ENCODE assay signal across 8 mouse cellular contexts in the genomic region with DNA sequence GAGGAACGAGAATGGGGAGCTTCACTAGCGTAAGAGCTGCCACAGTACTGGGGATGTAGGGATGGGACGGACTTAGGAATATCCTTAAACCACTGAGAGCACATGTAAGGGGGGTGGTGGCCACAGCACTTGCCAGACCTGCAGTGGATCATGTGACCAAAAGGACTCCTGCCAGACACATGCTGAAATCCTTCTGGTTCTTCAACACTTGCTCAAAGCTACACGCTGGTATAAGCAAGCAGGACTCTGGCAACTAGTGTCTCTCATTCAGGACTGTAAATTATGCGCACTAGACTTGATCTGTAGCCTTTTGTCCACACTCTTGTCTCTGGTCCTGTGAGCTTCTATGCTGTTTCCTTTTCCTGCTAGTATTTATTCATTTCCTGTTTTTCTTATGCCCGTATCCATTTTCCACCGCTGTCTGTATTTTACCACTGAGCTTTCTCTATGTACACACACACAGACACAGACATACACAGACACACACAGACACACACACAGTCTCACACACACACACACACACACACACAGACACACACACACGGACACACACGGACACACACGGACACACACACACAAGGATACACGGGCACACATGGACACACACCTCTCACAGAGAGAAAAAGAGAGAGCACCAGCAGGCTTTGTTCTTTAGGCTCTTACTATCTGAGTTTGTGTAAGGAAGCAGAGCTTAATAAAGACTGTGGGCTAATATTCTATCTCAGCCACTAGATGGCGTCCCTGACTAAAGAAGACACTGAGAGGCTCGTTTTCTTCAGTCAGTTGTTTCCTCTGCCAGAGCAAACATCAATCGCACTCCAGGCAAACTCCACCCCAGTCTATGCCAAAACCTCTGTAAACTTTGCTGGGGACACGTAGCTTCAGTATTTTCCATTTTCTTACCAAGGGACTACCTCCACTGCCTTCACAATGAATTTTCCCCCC.
A peak's percentile ranks its signal among the peaks of the same experiment; 100 is the strongest.
DNase-seq lines count a peak whose midpoint lies in the region; ATAC-seq and TF ChIP-seq lines count a peak whose summit lies in the region.

No protein-coding gene starts in this region.

- no peak overlapping the region for H3K4me3 ChIP-seq in C2C12 (ENCODE audit: insufficient read depth, poor library complexity, severe bottlenecking)
- no peak overlapping the region for H3K4me3 ChIP-seq in embryonic facial prominence, embryonic 14.5 days (ENCODE audit: low read depth, low read length)
- H3K4me3 ChIP-seq in heart, embryonic 15.5 days: no peak overlapping the region
- H3K4me3 ChIP-seq in liver, embryonic 12.5 days: no peak overlapping the region
- H3K4me3 ChIP-seq in neural tube, embryonic 13.5 days: no peak overlapping the region

- peak; percentile 84 for DNase-seq in adipocyte (ENCODE audit: low spot score)
- DNase-seq in embryonic facial prominence, embryonic 14.5 days (ENCODE audit: low spot score): peak; percentile 95
- DNase-seq in kidney, postnatal 10 days: peak; percentile 77
- no peak for DNase-seq in thymus, adult 18-20 months

- no peak for TF ChIP-seq CTCF in C2C12 (IDR thresholded peaks at IDR 0.05; ENCODE audit: control insufficient read depth, insufficient read depth, insufficient read length)

- no peaks in the 10 kb centered on the region for H3K36me3 ChIP-seq in C2C12 (ENCODE audit: control insufficient read depth, insufficient read depth)
- H3K36me3 ChIP-seq in embryonic facial prominence, embryonic 14.5 days (ENCODE audit: control insufficient read depth, insufficient read depth, low read length): no peaks in the 10 kb centered on the region
- no peaks in the 10 kb centered on the region for H3K36me3 ChIP-seq in heart, embryonic 15.5 days
- H3K36me3 ChIP-seq in liver, embryonic 12.5 days: no peaks in the 10 kb centered on the region
- H3K36me3 ChIP-seq in neural tube, embryonic 13.5 days: no peaks in the 10 kb centered on the region

- no peaks in the 10 kb centered on the region for H3K9me3 ChIP-seq in embryonic facial prominence, embryonic 14.5 days (ENCODE audit: control insufficient read depth, low read length)
- H3K9me3 ChIP-seq in heart, embryonic 15.5 days (replicated peaks): no peaks in the 10 kb centered on the region
- H3K9me3 ChIP-seq in liver, embryonic 12.5 days (replicated peaks): no peaks in the 10 kb centered on the region
- H3K9me3 ChIP-seq in neural tube, embryonic 13.5 days: no peaks in the 10 kb centered on the region

- no peaks in the 10 kb centered on the region for H3K27me3 ChIP-seq in C2C12 (ENCODE audit: control insufficient read depth, insufficient read depth, insufficient read length)
- no peaks in the 10 kb centered on the region for H3K27me3 ChIP-seq in embryonic facial prominence, embryonic 14.5 days (replicated peaks; ENCODE audit: control insufficient read depth, insufficient read depth, low read length)
- no peaks in the 10 kb centered on the region for H3K27me3 ChIP-seq in heart, embryonic 15.5 days
- no peaks in the 10 kb centered on the region for H3K27me3 ChIP-seq in liver, embryonic 12.5 days (replicated peaks)
- H3K27me3 ChIP-seq in neural tube, embryonic 13.5 days: no peaks in the 10 kb centered on the region

- 38% methylated on average over 15 of the region's 15 CpGs for WGBS in embryonic facial prominence, embryonic 14.5 days
- 30% methylated on average over 15 of the region's 15 CpGs for WGBS in heart, embryonic 15.5 days
- WGBS in liver, embryonic 12.5 days (ENCODE audit: insufficient replicate concordance): 21% methylated on average over 15 of the region's 15 CpGs
- 39% methylated on average over 15 of the region's 15 CpGs for WGBS in neural tube, embryonic 13.5 days

- 0 out of 2 replicates have a peak, but pooled peaks cover 8% of the 10 kb centered on the region for H3K4me1 ChIP-seq in embryonic facial prominence, embryonic 14.5 days (ENCODE audit: control insufficient read depth, insufficient read depth, low read length)
- H3K4me1 ChIP-seq in heart, embryonic 15.5 days (replicated peaks): peaks cover 2% of the 10 kb centered on the region; the same call in 1 of the 2 replicates
- no peaks in the 10 kb centered on the region for H3K4me1 ChIP-seq in liver, embryonic 12.5 days
- peaks cover 5% of the 10 kb centered on the region; the same call in 1 of the 2 replicates for H3K4me1 ChIP-seq in neural tube, embryonic 13.5 days (replicated peaks)

- no peak overlapping the region for H3K9ac ChIP-seq in embryonic facial prominence, embryonic 14.5 days (ENCODE audit: low read depth, low read length)
- no peak overlapping the region for H3K9ac ChIP-seq in heart, embryonic 15.5 days
- no peak overlapping the region for H3K9ac ChIP-seq in liver, embryonic 12.5 days
- peak overlapping the region; percentile 50 for H3K9ac ChIP-seq in neural tube, embryonic 13.5 days

- no peaks in the 10 kb centered on the region for H3K79me3 ChIP-seq in C2C12 (ENCODE audit: low read depth)

- H3K27ac ChIP-seq in embryonic facial prominence, embryonic 14.5 days (replicated peaks; ENCODE audit: low read depth, low read length): no peak overlapping the region
- no peak overlapping the region for H3K27ac ChIP-seq in heart, embryonic 15.5 days
- H3K27ac ChIP-seq in liver, embryonic 12.5 days: no peak overlapping the region
- H3K27ac ChIP-seq in neural tube, embryonic 13.5 days (replicated peaks): no peak overlapping the region

- peak; percentile 86 for ATAC-seq in embryonic facial prominence, embryonic 14.5 days (ENCODE audit: low read depth)
- peak; percentile 67 for ATAC-seq in heart, embryonic 15.5 days (replicated peaks; ENCODE audit: insufficient number of reproducible peaks, insufficient read depth, low FRiP score, low read depth)
- ATAC-seq in liver, embryonic 12.5 days: peak; percentile 47; the same call in 1 of the 2 replicates
- peak; percentile 90 for ATAC-seq in neural tube, embryonic 13.5 days (ENCODE audit: low read depth)

- H3K4me2 ChIP-seq in embryonic facial prominence, embryonic 14.5 days (ENCODE audit: low read depth, low read length): peak overlapping the region; percentile 24; the same call in 1 of the 2 replicates
- H3K4me2 ChIP-seq in heart, embryonic 15.5 days: peak overlapping the region; percentile 41
- peak overlapping the region; percentile 27; the same call in 1 of the 2 replicates for H3K4me2 ChIP-seq in liver, embryonic 12.5 days
- peak overlapping the region; percentile 30 for H3K4me2 ChIP-seq in neural tube, embryonic 13.5 days

- H3K79me2 ChIP-seq in C2C12 (ENCODE audit: control insufficient read depth, insufficient read depth): no peaks in the 10 kb centered on the region

- no peak overlapping the region for H3ac ChIP-seq in C2C12 (ENCODE audit: control insufficient read depth, insufficient read length, low read depth)

TF ChIP-seq in C2C12, 6 proteins besides CTCF, POLR2A, EP300 and RAD21:
- TF ChIP-seq MYOG (IDR thresholded peaks at IDR 0.05; ENCODE audit: control insufficient read depth, extremely low read depth, insufficient read length) (no peak), USF1 (IDR thresholded peaks at IDR 0.05; ENCODE audit: low read depth) (peak; percentile 14)

Comparison
In these comparisons a context has a peak if more than half of its experiments do, and no peak if none do; other contexts are left out.
1. DNase-seq: peak in adipocyte (single experiment), embryonic facial prominence, embryonic 14.5 days (single experiment) and kidney, postnatal 10 days (single experiment); none in thymus, adult 18-20 months (0 of 2).
2. Peak in every context shown above with its lines, with median percentiles within 50 percentile points of each other: ATAC-seq and H3K4me2 ChIP-seq.